Mouse (Mus musculus): ENCODE results near the gene Dhcr7.

Gene Dhcr7

DNA sequence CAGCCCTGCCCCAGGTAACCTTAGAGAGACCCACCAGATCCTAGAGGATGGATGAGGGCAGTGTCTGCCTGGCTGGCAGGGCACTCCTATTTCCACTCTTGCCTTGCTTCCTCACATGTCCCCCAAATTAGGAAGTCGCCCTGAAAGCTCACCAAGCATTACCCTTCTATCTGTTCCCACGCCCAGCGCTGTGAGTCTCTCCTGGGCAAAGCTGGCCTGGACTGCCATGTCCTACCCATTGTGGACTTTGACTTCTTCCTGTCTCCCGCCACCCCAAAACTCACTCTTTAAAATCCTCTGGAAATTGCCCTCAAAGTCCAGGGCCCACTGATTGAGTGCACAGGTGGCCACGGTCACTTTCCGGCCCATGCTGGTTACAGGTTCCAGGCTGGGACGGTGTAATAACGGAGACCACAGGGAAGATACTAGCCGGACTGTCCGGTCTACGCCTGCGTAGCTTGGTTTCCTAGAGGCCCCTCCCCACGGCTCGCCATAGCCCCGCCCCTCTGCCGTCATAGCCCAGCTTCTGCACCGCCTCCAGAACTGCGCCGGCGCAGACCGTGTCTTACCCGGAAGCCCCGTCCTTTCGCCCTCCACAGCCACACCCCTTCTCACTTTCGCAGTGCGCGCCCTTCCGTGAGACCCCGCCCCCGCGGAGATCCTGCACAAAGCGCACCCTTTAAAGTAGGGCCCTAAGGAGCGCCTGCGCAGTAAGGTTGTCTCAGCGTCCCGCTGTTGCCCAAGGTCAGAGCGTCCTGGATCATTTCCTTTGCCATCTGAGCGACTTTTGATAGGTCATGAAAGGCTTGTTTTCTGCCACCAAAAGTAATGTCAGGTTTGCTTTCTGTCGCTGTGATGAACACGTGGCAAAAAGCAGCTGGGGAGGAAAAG is at the start of gene Dhcr7, which contains the start of gene Nadsyn1:
Gene Dhcr7, plus strand, starts transcription at position 771 of the 891 bp plus-strand sequence.
Gene Nadsyn1, minus strand, starts transcription at position 475 of the 891 bp plus-strand sequence.
- peak; percentile 96 to 99 for DNase-seq (ENCODE audit: low spot score in 2 of 2)

GRCm38 (mm10) chr7:143776137-143776536 is 46.8 kb upstream of the Dhcr7 start:
- DNase-seq (ENCODE audit: low spot score in 2 of 2) = no peak

- DNase-seq (ENCODE audit: low spot score in 2 of 2) = no peak
Observed at GRCm38 (mm10) chr7:143777375-143777774, 45.6 kb upstream of the Dhcr7 start.

DNA sequence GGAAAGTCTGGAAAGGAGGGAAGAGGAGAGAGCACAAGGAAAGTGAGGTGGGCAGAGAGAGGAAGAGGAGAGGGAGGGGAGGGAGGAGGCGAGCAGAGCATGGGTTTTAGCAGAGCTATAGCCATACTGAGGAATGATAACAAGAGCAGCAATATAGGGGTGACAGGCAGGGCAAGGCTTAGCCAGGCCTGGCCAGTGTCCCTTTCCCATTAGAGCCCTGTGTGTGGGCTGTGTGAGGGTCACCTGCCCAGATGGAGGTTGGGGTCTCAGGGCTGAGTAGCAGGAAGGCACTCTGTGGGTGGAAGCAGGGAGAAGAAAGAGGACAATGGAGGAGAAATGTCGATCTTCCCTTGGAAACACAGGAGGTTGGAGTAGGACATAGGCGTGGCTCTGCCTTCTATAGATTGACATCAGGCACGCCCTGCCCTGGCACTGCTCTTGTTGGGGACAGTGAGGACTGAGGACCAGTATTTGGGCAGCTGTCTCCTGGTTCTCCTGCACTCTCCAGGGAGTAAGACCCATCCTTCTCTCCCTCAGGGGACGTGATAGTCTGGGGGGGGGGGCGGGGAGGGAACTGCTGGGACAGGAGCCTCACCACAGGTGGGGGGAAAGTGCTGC is 39.5 kb upstream of the Dhcr7 start:
- DNase-seq (ENCODE audit: low spot score in 2 of 2) = no peak

- peak; percentile 55 to 74 for DNase-seq (ENCODE audit: low spot score in 2 of 2)
Observed at GRCm38 (mm10) chr7:143783996-143784829, 38.7 kb upstream of the Dhcr7 start, which contains the start of gene Mrgpre. Gene Mrgpre (minus strand): TSS chr7:143784500.

DNA sequence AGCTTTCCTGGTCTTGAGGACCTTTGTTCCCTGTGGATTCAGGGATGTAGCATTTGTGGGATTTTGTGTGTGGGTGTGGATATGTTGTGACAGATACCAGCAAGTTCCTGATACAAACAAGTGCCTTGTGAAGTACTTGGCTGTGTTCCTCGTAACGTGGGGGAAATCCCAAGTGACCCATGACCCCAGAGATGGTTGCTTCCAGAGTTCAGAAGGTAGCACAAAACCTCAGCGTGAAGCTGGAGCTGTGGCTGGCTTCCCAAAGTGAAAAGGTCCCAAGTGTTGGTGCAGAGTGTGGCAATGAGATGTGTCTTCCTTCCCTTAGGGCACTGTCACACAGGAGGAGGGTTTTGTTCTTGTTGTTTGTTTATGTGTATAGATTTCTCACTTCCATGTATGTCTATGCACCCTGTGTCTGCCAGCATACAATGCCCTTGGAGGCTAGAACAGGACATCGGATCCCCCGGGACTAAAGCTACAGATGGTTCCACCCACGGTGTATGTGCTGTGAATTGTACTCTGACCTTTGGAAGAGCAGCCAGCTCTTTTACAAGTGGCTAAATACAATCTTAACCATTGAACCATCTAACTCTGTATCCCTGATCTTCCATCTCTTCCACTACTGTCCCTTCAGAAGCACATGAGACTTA is 30.5 kb upstream of the Dhcr7 start:
- DNase-seq (ENCODE audit: low spot score in 2 of 2) = no peak

DNA sequence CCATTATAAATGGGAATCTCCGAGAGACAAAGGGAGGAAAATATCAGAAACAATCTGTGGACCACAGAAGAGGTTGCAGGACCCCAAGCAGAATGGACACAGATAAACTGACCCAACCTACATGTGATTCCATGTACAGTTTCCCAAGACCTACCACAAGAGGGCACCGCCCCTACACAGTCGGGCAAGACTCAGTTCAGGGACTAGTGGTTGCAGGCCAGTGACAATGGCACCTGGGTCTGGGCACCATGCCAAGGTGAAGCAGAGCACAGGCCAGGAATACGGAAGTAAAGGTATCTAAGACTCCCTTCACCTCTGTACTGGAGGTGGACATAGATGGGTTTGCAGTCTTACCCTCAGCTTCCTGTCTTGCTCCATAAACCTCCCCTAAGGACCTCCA is 29.8 kb upstream of the Dhcr7 start:
- DNase-seq (ENCODE audit: low spot score in 2 of 2) = peak; percentile 53 to 74

GRCm38 (mm10) chr7:143798783-143799182 is 24.2 kb upstream of the Dhcr7 start:
- DNase-seq (ENCODE audit: low spot score in 2 of 2) = no peak

GRCm38 (mm10) chr7:143800770-143801169 is 22.2 kb upstream of the Dhcr7 start:
- no peak for DNase-seq (ENCODE audit: low spot score in 2 of 2)

- DNase-seq (ENCODE audit: low spot score in 2 of 2) = no peak
Observed at GRCm38 (mm10) chr7:143801195-143802065, 21.5 kb upstream of the Dhcr7 start.

- no peak for DNase-seq (ENCODE audit: low spot score in 2 of 2)
Observed at GRCm38 (mm10) chr7:143805199-143805624, 17.7 kb upstream of the Dhcr7 start.

DNA sequence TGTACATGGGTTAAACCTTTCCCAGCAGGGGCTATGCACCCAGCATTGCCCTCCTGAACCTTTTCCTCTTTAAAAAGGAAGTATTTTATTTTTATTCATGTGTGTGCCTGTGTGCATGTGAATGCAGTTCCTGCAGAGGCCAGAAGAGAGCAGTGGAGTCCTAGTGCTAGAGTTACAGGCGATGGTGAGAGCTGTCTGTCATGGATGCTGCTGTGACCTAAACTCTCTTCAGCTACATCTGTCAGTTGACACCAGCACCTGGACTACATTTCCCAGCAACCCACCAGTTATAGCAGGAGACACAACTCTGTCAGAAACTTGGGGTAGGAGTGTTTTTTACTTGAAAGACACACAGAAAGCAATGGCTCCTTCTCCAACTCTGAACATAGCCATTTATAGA is 14.0 kb upstream of the Dhcr7 start:
- DNase-seq (ENCODE audit: low spot score in 2 of 2) = no peak

DNA sequence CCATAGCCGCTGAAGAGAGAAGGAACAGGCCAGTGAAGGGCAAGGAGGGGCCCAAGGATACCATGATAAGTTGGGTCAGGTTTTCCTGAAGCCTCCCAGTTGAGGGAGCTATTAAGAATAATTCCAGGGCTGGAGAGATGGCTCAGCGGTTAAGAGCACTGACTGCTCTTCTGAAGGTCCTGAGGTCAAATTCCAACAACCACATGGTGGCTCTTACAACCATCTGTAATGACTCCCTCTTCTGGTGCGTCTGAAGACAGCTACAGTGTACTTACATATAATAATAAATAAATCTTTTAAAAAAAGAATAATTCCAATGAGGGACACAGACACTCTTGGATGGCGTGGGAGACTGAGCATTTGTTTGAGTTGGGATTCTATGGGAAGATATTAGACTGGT is 3.7 kb upstream of the Dhcr7 start:
- DNase-seq (ENCODE audit: low spot score in 2 of 2) = no peak

DNA sequence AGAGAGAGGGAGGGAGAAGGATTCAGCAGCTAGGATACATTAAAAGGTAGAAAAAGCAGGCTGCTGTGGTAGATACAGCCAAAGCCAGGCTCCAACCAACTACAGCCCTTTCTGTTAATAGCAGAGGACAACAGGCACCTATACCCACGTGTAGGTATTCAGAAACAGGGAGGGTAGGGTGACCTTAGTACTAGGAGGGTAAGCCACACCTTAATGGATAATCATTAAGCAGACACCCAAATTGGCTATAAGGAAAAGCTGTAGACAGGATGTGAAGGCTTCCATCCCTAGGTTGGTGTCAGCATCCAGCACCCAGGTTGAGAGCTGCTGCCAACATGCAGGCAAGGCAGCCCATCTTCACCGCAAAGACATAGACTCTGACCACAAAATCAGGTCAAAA is 1.7 kb upstream of the Dhcr7 start:
- DNase-seq (ENCODE audit: low spot score in 2 of 2) = no peak

GRCm38 (mm10) chr7:143823266-143823605 is 291 bp downstream of the Dhcr7 start:
- DNase-seq (ENCODE audit: low spot score in 2 of 2) = no peak

GRCm38 (mm10) chr7:143826985-143827384 is 4.0 kb downstream of the Dhcr7 start:
- no peak for DNase-seq (ENCODE audit: low spot score in 2 of 2)

DNA sequence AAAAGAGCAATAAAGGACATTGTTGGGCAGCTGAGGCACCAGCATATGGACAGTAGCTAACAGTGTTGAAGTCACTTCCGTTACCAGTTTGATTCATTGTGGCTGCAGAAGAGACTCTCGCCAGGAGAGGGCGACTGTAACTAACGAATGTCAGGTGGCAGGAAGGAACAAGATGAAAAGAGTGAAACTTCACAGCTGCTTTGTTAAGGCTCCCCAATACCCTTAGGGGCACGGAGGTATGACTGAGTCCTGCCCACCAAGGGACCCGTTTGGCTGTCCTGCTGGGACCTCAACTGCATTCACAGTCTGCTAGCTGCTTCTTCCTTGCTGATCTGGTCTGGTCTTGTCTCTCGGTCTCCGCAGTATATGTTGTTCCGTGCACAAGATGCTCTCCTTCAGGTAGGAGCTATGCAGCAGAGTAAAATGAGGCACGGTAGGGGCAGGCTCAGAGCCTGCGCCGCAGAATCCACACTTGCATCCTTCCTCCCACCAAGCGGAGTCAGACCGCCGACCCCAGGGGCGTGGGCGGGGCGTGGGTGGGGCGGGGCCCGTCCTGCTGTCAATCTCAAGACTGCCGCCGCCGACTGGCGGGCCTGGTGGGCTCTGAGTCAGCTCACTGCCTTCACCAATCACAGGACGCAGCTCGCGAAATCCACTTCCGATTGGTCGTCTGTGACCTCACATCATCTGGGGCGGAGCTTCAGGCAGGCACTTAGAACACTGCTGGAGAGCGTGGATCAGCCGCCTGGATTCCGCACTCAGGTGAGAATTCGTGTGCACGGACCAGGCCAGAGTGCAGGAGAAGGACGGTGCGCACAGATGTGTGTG is 6.8 kb downstream of the Dhcr7 start:
- DNase-seq (ENCODE audit: low spot score in 2 of 2) = peak; percentile 83 to 92

DNA sequence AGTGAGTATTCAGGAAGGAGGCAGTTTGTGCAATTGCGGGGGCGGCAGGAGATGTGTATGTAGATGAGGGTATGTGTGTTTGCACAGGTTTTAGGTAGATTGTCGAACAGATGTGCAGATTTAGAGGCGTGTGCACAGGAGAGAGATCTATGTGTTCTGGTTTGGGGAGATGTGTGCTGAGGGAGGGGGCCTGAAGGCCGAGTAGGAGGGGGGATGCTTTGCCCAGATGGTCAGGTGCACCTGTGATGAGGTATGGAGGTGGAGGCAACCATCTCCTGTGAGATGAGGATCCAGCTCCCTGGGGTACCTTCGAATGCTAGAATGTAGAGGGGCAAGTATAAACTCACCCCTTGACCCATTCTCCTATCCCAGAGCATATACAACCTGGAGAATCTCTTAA is 7.5 kb downstream of the Dhcr7 start:
- DNase-seq (ENCODE audit: low spot score in 2 of 2) = no peak

DNA sequence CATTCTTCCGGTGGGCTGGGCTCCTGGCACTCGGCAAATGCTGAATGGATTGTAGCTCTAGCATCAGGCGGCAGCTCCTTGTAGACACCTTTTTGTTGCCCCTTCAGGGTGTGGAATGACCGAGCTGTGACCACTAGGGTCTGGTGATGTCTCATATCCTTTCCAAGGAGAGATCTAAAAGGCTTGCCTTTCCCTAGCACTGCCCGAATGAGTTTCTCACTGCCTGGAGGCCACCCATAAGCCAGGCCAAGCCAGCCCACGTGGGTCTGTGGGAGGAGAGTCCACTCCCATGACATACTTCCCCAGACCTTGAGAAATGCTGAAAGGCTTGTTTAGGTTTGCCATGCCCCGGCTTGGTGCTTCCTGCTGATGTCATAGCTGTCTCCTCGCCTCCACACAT is 9.3 kb downstream of the Dhcr7 start:
- peak in 1 of 2 experiments; percentile 20 for DNase-seq (ENCODE audit: low spot score in 2 of 2)

- no peak for DNase-seq (ENCODE audit: low spot score in 2 of 2)
Observed at GRCm38 (mm10) chr7:143832611-143833010, 9.7 kb downstream of the Dhcr7 start.

All from urinary bladder, adult 18-20 months (tissue).